Comparison of ENCODE assay signal across 17 mouse cellular contexts in the genomic region with DNA sequence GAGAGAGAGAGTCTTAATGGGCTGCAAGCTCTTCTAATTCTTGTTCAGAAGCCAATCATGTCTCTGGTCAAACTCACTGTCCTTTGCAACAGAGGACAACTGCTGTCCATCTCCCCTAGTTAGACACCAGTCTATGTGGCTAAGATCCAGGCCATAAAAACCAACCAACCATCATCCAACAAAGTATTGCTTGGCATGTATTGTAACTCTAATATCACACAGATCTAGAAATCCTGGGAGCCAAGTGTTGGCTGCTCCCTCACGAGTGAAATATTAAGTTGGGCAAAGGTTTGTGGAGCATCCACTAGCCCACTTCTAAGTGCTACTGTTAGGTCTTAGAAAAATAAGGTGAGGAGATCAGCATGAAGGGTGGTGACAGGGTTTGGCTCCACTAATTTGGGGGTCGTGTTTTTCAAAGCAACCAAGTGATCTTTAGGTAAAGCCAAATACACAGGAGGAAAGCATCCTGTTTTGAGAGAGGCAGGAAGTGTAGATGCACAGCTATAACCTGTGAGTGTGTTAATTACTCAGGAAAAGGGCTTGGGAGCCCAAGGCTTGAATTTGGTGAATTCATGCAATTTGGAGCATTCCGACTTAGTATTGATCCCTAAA. TPM values are rescaled to one million over a fixed set of nuclear protein-coding genes. Genes with fewer than 3 reads are reported as not detected.
DNase-seq lines count a peak whose midpoint lies in the region; ATAC-seq and TF ChIP-seq lines count a peak whose summit lies in the region.
"Had no signal": no experiment of that assay in that cellular context is flagged by ENCODE, and none has a peak within 500 bp of the region (broad histone marks: within the 10 kb centered on the region; RNA-seq: fewer than 3 reads in every experiment).

No protein-coding gene starts in this region.

- no peak overlapping the region for H3K27ac ChIP-seq in kidney, adult 2 months (ENCODE audit: insufficient read depth, low read depth, low read length)
- H3K27ac ChIP-seq in embryonic facial prominence, embryonic 10.5 days (replicated peaks), result peak overlapping the region; percentile 99
- H3K27ac ChIP-seq in hindbrain, embryonic 14.5 days, result no peak overlapping the region
- no peak overlapping the region for H3K27ac ChIP-seq in left cerebral cortex, adult 2 months
- H3K27ac ChIP-seq: limb, embryonic 12.5 days had no signal

- intact Hi-C loops in left cerebral cortex, adult 2 months (cut with DNase I), result loop anchor here (10.0 kb wide), 1 partner anchor 1337 kb away; the partner anchor contains the start of gene Msrb2

- no peak overlapping the region for H3K4me3 ChIP-seq in kidney, adult 2 months (ENCODE audit: insufficient read depth, low read depth, low read length)
- H3K4me3 ChIP-seq in embryonic facial prominence, embryonic 10.5 days, result peak overlapping the region; percentile 98; the same call in 1 of the 2 replicates
- H3K4me3 ChIP-seq in hindbrain, embryonic 14.5 days (replicated peaks; ENCODE audit: low read length), result no peak overlapping the region
- H3K4me3 ChIP-seq in left cerebral cortex, adult 2 months, result no peak overlapping the region
- H3K4me3 ChIP-seq: limb, embryonic 12.5 days had no signal

- no peak overlapping the region for H3K9ac ChIP-seq in hindbrain, embryonic 14.5 days
- H3K9ac ChIP-seq: limb, embryonic 12.5 days had no signal

- peaks cover 17% of the 10 kb centered on the region; the same call in 1 of the 2 replicates for H3K4me1 ChIP-seq in kidney, adult 2 months (ENCODE audit: control insufficient read depth, insufficient read depth, low read length)
- H3K4me1 ChIP-seq in embryonic facial prominence, embryonic 10.5 days, result peaks cover 95% of the 10 kb centered on the region
- peaks cover 63% of the 10 kb centered on the region for H3K4me1 ChIP-seq in hindbrain, embryonic 14.5 days (replicated peaks; ENCODE audit: control insufficient read depth, insufficient read depth, low read length)

- H3K4me2 ChIP-seq in hindbrain, embryonic 14.5 days (replicated peaks), result peak overlapping the region; percentile 95; the same call in 1 of the 2 replicates

- 52% methylated on average over 3 of the region's 3 CpGs for WGBS in kidney, adult 2 months
- WGBS in embryonic facial prominence, embryonic 10.5 days, result 34% methylated on average over 3 of the region's 3 CpGs
- 53% methylated on average over 3 of the region's 3 CpGs for WGBS in hindbrain, embryonic 14.5 days

- no peaks in the 10 kb centered on the region for H3K9me3 ChIP-seq in embryonic facial prominence, embryonic 10.5 days
- H3K9me3 ChIP-seq in hindbrain, embryonic 14.5 days (ENCODE audit: control insufficient read depth, low read length), result no peaks in the 10 kb centered on the region
- H3K9me3 ChIP-seq: limb, embryonic 12.5 days had no signal

- no peak for TF ChIP-seq POLR2A in kidney, adult 2 months (IDR thresholded peaks at IDR 0.05; ENCODE audit: low read depth, low read length)

- no peak for ATAC-seq in hindbrain, embryonic 14.5 days (ENCODE audit: low FRiP score)
- ATAC-seq: intestine, postnatal 0 days had no signal

- no peaks in the 10 kb centered on the region for H3K27me3 ChIP-seq in kidney, adult 2 months (replicated peaks; ENCODE audit: control insufficient read depth, insufficient read depth, low read length)
- no peaks in the 10 kb centered on the region for H3K27me3 ChIP-seq in embryonic facial prominence, embryonic 10.5 days (replicated peaks; ENCODE audit: low read depth, poor library complexity, severe bottlenecking)
- no peaks in the 10 kb centered on the region for H3K27me3 ChIP-seq in hindbrain, embryonic 14.5 days (ENCODE audit: control insufficient read depth, insufficient read depth, low read length)
- H3K27me3 ChIP-seq: limb, embryonic 12.5 days had no signal

- TF ChIP-seq CTCF in kidney, adult 2 months (conservative IDR thresholded peaks at IDR 0.05; ENCODE audit: insufficient read depth, insufficient read length, low read depth, low read length), result no peak
- no peak for TF ChIP-seq CTCF in left cerebral cortex, adult 2 months (IDR thresholded peaks at IDR 0.05)

- no peaks in the 10 kb centered on the region for H3K36me3 ChIP-seq in kidney, adult 2 months (ENCODE audit: control insufficient read depth, insufficient read depth, low read length)
- H3K36me3 ChIP-seq in embryonic facial prominence, embryonic 10.5 days (replicated peaks), result peaks cover 7% of the 10 kb centered on the region; the same call in 1 of the 2 replicates
- no peaks in the 10 kb centered on the region for H3K36me3 ChIP-seq in hindbrain, embryonic 14.5 days (replicated peaks; ENCODE audit: control insufficient read depth, insufficient read depth)
- H3K36me3 ChIP-seq: limb, embryonic 12.5 days had no signal

- peak; percentile 26 for DNase-seq in embryo, embryonic 10.5 days (ENCODE audit: low spot score)
- no peak for DNase-seq in embryo, embryonic 10 days (ENCODE audit: low spot score)
- DNase-seq in kidney, adult 2 months, result peak; percentile 85
- no peak for DNase-seq in kidney, postnatal 4 days
- no peak for DNase-seq in embryonic facial prominence, embryonic 10.5 days (ENCODE audit: low spot score)
- DNase-seq in hindbrain, embryonic 14.5 days (ENCODE audit: low spot score), result peak; percentile 40
- DNase-seq in cerebellum, postnatal 14 days, result no peak
- no peak for DNase-seq in left cerebral cortex, adult 2 months (ENCODE audit: extremely low spot score in 1 of 2, low spot score in 2 of 2)
- DNase-seq: heart, adult 18-20 months had no signal

RNA-seq across cellular contexts. Expression of gene A930004D18Rik, which starts 0.7 kb away (rescaled TPM):
- 1.7 and 2.8 TPM in 2 replicates for polyA plus RNA-seq in kidney, adult 2 months (2012; rRNA removed)
- polyA plus RNA-seq in embryonic facial prominence, embryonic 10.5 days (2016; fragmentation: Nextera tagmentation; extraction: Ambion mirVana), result 12.7 and 17.7 TPM in 2 replicates
- polyA plus RNA-seq in hindbrain, embryonic 14.5 days (2014; fragmentation: Nextera tagmentation; extraction: Ambion mirVana), result 5.7 and 6.3 TPM in 2 replicates
- total RNA-seq in left cerebral cortex, adult 2 months (2021), result 1 to 10 TPM; 2.7 to 5.0 TPM

RNA-seq across cellular contexts. Expression of gene Skida1, which starts 10.6 kb away (rescaled TPM):
- 2.4 and 3.7 TPM in 2 replicates for polyA plus RNA-seq in kidney, adult 2 months (2012; rRNA removed)
- 15.5 and 16.6 TPM in 2 replicates for polyA plus RNA-seq in embryonic facial prominence, embryonic 10.5 days (2016; fragmentation: Nextera tagmentation; extraction: Ambion mirVana)
- polyA plus RNA-seq in hindbrain, embryonic 14.5 days (2014; fragmentation: Nextera tagmentation; extraction: Ambion mirVana), result 4.9 and 5.4 TPM in 2 replicates
- total RNA-seq in left cerebral cortex, adult 2 months (2021), result 1 to 10 TPM; 7.4 to 8.0 TPM

RNA-seq across cellular contexts. Expression of gene Mllt10, which starts 16.8 kb away (rescaled TPM):
- 29.3 and 32.7 TPM in 2 replicates for polyA plus RNA-seq in kidney, adult 2 months (2012; rRNA removed)
- 64.4 and 65.5 TPM in 2 replicates for polyA plus RNA-seq in embryonic facial prominence, embryonic 10.5 days (2016; fragmentation: Nextera tagmentation; extraction: Ambion mirVana)
- polyA plus RNA-seq in hindbrain, embryonic 14.5 days (2014; fragmentation: Nextera tagmentation; extraction: Ambion mirVana), result 26.8 and 33.1 TPM in 2 replicates
- 10 to 100 TPM; 51.6 to 52.1 TPM for total RNA-seq in left cerebral cortex, adult 2 months (2021)

RNA-seq across cellular contexts. Expression of gene H2al2a, which starts 41.5 kb away (rescaled TPM):
- polyA plus RNA-seq in kidney, adult 2 months (2012; rRNA removed), result 0.41 TPM in 1 of 2 replicates, not detected in the other
- polyA plus RNA-seq in embryonic facial prominence, embryonic 10.5 days (2016; fragmentation: Nextera tagmentation; extraction: Ambion mirVana), result not detected in 2 replicates
- not detected in 2 replicates for polyA plus RNA-seq in hindbrain, embryonic 14.5 days (2014; fragmentation: Nextera tagmentation; extraction: Ambion mirVana)
- not detected for total RNA-seq in left cerebral cortex, adult 2 months (2021)
- total RNA-seq: CH12.LX; heart, adult 18-20 months; layer of hippocampus, postnatal 25 days had no signal
- polyA plus RNA-seq: heart, postnatal 0 days; intestine, postnatal 0 days; limb, embryonic 12.5 days; liver, embryonic 16.5 days; spleen, adult 2 months; urinary bladder, adult 2 months had no signal

Comparison
In these comparisons a context has a peak if more than half of its experiments do, and no peak if none do; other contexts are left out.
1. DNase-seq: peak in embryo, embryonic 10.5 days (single experiment), kidney, adult 2 months (single experiment) and hindbrain, embryonic 14.5 days (single experiment); none in embryo, embryonic 10 days (single experiment), kidney, postnatal 4 days (0 of 2), embryonic facial prominence, embryonic 10.5 days (single experiment), cerebellum, postnatal 14 days (0 of 2) and left cerebral cortex, adult 2 months (0 of 2).